Mouse (Mus musculus) intestine, embryonic 14.5 days (tissue): ENCODE measurements at regions not wholly inside any gene's neighbourhood (a gene's known extent, or its start where the extent isn't known, plus 50 kb on each side); places are given as distances from the start of the nearest gene placed in this dataset.

Source experiments
- ATAC-seq: fragments of 200-750 bp; cut with Nextera tagmentation; replicated peaks from 2 replicates; pipeline ENCODE4 v1.8.0; 2017; ENCODE audit warnings: low read depth, moderate number of reproducible peaks, moderate TSS enrichment, moderate library complexity; ENCODE audit not compliant: low FRiP score, low TSS enrichment
- DNase-seq: peaks from one replicate; pipeline ENCODE4 v3.0.0-alpha.2; 2018; ENCODE audit warnings: low spot score
- H3K27ac ChIP-seq: fragments of 300-500 bp; sonication (generic); 2 replicates; pipeline ENCODE4 v1.5.1; 2014; ENCODE audit warnings: low read depth, mild to moderate bottlenecking, control low read depth
- H3K27me3 ChIP-seq: fragments of 300-500 bp; sonication (generic); replicated peaks from 2 replicates; pipeline ENCODE4 v1.6.1; 2014; ENCODE audit warnings: low read length, control low read depth; ENCODE audit not compliant: control insufficient read depth, insufficient read depth
- H3K36me3 ChIP-seq: fragments of 300-500 bp; sonication (generic); 2 replicates; pipeline ENCODE4 v1.6.1; 2014; ENCODE audit warnings: low read length, control low read depth; ENCODE audit not compliant: control insufficient read depth, insufficient read depth
- H3K4me1 ChIP-seq: fragments of 300-500 bp; sonication (generic); replicated peaks from 2 replicates; pipeline ENCODE4 v1.6.1; 2014; ENCODE audit warnings: low read length, control low read depth, mixed read lengths; ENCODE audit not compliant: control insufficient read depth, insufficient read depth
- H3K4me2 ChIP-seq: fragments of 300-500 bp; sonication (generic); 2 replicates; pipeline ENCODE4 v1.6.1; 2014; ENCODE audit warnings: low read length
- H3K4me3 ChIP-seq: fragments of 300-500 bp; sonication (generic); 2 replicates; pipeline ENCODE4 v1.5.1; 2014; ENCODE audit warnings: low read depth, low read length, control low read depth, mixed read lengths
- H3K9ac ChIP-seq: fragments of 300-500 bp; sonication (generic); 2 replicates; pipeline ENCODE4 v1.6.1; 2014; ENCODE audit warnings: mild to moderate bottlenecking, low read length
- H3K9me3 ChIP-seq: fragments of 300-500 bp; sonication (generic); 2 replicates; pipeline ENCODE4 v1.6.1; 2016; ENCODE audit warnings: low read length, control low read depth; ENCODE audit not compliant: control insufficient read depth
- WGBS: fragments of 180-500 bp; shearing (Covaris S2); extraction: QIAGEN DNeasy Blood & Tissue Kit; methylation state at CpG from one replicate; pipeline ENCODE4 v1.1.7; 2014; 5-methylcytosine and 5-hydroxymethylcytosine counted together

- Histone ChIP-seq H3K4me3 (no peak overlapping the region), H3K4me2 (no peak overlapping the region), H3K4me1 (no peaks in the 10 kb centered on the region), H3K27ac (no peak overlapping the region), H3K36me3 (no peaks in the 10 kb centered on the region), H3K9ac (no peak overlapping the region), H3K27me3 (no peaks in the 10 kb centered on the region), H3K9me3 (no peaks in the 10 kb centered on the region)
- WGBS: 81% methylated on average over 3 of the region's 3 CpGs
- no peak for DNase-seq
- ATAC-seq: no peak
These were observed 89.1 kb upstream of the Robo2 start for GRCm38 (mm10) chr16:74500687-74501086.

GRCm38 (mm10) chr16:74467745-74468420 lies 56.3 kb upstream of the Robo2 start:
- no peak overlapping the region for H3K4me3 ChIP-seq
- H3K4me2 ChIP-seq: no peak overlapping the region
- WGBS: 60% methylated on average over 6 of the region's 6 CpGs
- ATAC-seq (no peak), DNase-seq (no peak)
- H3K9ac ChIP-seq: no peak overlapping the region
- H3K27me3 ChIP-seq: no peaks in the 10 kb centered on the region
- no peaks in the 10 kb centered on the region for H3K36me3 ChIP-seq
- no peaks in the 10 kb centered on the region for H3K9me3 ChIP-seq
- H3K4me1 ChIP-seq: no peaks in the 10 kb centered on the region
- no peak overlapping the region for H3K27ac ChIP-seq

- ATAC-seq: no peak
- Histone ChIP-seq H3K36me3 (no peaks in the 10 kb centered on the region), H3K27ac (no peak overlapping the region)
These were observed 55.5 kb upstream of the Robo2 start for GRCm38 (mm10) chr16:74467159-74467558.

GRCm38 (mm10) chr16:74464835-74465234 lies 53.2 kb upstream of the Robo2 start:
- H3K4me2 ChIP-seq: no peak overlapping the region
- H3K36me3 ChIP-seq: no peaks in the 10 kb centered on the region
- H3K4me3 ChIP-seq: no peak overlapping the region
- H3K27ac ChIP-seq: no peak overlapping the region
- ATAC-seq (no peak), DNase-seq (no peak)
- H3K27me3 ChIP-seq: no peaks in the 10 kb centered on the region
- WGBS: 61% methylated on average over 2 of the region's 2 CpGs
- H3K9me3 ChIP-seq: no peaks in the 10 kb centered on the region
- no peak overlapping the region for H3K9ac ChIP-seq
- no peaks in the 10 kb centered on the region for H3K4me1 ChIP-seq

More at GRCm38 (mm10) chr16:74467159-74467558, 55.5 kb upstream of the Robo2 start:
- 70% methylated on average over 7 of the region's 7 CpGs for WGBS
- H3K4me1 ChIP-seq: no peaks in the 10 kb centered on the region
- H3K9ac ChIP-seq: no peak overlapping the region
- H3K27me3 ChIP-seq: no peaks in the 10 kb centered on the region
- no peak for DNase-seq
- no peaks in the 10 kb centered on the region for H3K9me3 ChIP-seq
- H3K4me2 ChIP-seq: no peak overlapping the region
- no peak overlapping the region for H3K4me3 ChIP-seq

GRCm38 (mm10) chr16:74464290-74464689 lies 52.7 kb upstream of the Robo2 start:
- Histone ChIP-seq H3K27me3 (no peaks in the 10 kb centered on the region), H3K36me3 (no peaks in the 10 kb centered on the region), H3K9ac (no peak overlapping the region), H3K9me3 (no peaks in the 10 kb centered on the region), H3K4me3 (no peak overlapping the region), H3K27ac (no peak overlapping the region), H3K4me2 (no peak overlapping the region), H3K4me1 (no peaks in the 10 kb centered on the region)
- DNase-seq (no peak), ATAC-seq (no peak)
- 49% methylated on average over 6 of the region's 6 CpGs for WGBS

- no peaks in the 10 kb centered on the region for H3K27me3 ChIP-seq
- ATAC-seq: no peak
- no peak overlapping the region for H3K9ac ChIP-seq
- 87% methylated on average over 3 of the region's 3 CpGs for WGBS
- no peaks in the 10 kb centered on the region for H3K4me1 ChIP-seq
- H3K4me3 ChIP-seq: no peak overlapping the region
- H3K9me3 ChIP-seq: no peaks in the 10 kb centered on the region
- no peak for DNase-seq
- no peak overlapping the region for H3K4me2 ChIP-seq
- H3K27ac ChIP-seq: no peak overlapping the region
- no peaks in the 10 kb centered on the region for H3K36me3 ChIP-seq
These were observed 50.8 kb upstream of the Robo2 start for GRCm38 (mm10) chr16:74462436-74462835.
